Mouse (Mus musculus) myocyte (in vitro differentiated cells): ENCODE measurements at regions not wholly inside any gene's neighbourhood (a gene's known extent, or its start where the extent isn't known, plus 50 kb on each side); places are given as distances from the start of the nearest gene placed in this dataset.
A peak's percentile ranks its signal among the peaks of the same experiment; 100 is the strongest.

ENCODE experiments used
- H3K27me3 ChIP-seq: one replicate; pipeline ENCODE4 v1.6.1; 2011; ENCODE audit not compliant: control insufficient read depth, insufficient read depth, insufficient read length
- H3K36me3 ChIP-seq: one replicate; pipeline ENCODE4 v1.6.1; 2011; ENCODE audit not compliant: control insufficient read depth, insufficient read depth
- H3K4me2 ChIP-seq: one replicate; pipeline ENCODE4 v1.6.1; 2011; ENCODE audit warnings: low read depth, control low read depth
- H3K4me3 ChIP-seq: one replicate; pipeline ENCODE4 v1.5.1; 2011; ENCODE audit warnings: mild to moderate bottlenecking, control low read depth, moderate library complexity
- H3K79me2 ChIP-seq: one replicate; pipeline ENCODE4 v1.6.1; 2011; ENCODE audit not compliant: control insufficient read depth, insufficient read depth
- H3ac ChIP-seq: one replicate; pipeline ENCODE4 v1.6.1; 2011; ENCODE audit not compliant: control insufficient read depth, insufficient read length
- CEBPB ChIP-seq: IDR thresholded peaks from 2 replicates; pipeline ENCODE4 v1.6.1; 2011; ENCODE audit warnings: mild to moderate bottlenecking, moderate library complexity; ENCODE audit not compliant: poor library complexity, insufficient read depth, severe bottlenecking
- E2F4 ChIP-seq: IDR thresholded peaks from one replicate; pipeline ENCODE4 v1.6.1; 2011; ENCODE audit warnings: mild to moderate bottlenecking, control low read depth, moderate library complexity; ENCODE audit not compliant: insufficient read depth
- MAX ChIP-seq: IDR thresholded peaks from one replicate; pipeline ENCODE4 v1.6.1; 2011; ENCODE audit warnings: low read depth, mild to moderate bottlenecking, control low read depth
- MYOD1 ChIP-seq, 3 experiments: IDR thresholded peaks; one replicate each; pipeline ENCODE4 v1.6.1; 2011; ENCODE audit warnings: control low read depth in 2 of 3, low read depth in 2 of 3, mild to moderate bottlenecking in 2 of 3, moderate library complexity in 1 of 3; ENCODE audit not compliant: insufficient read length in 2 of 3, control insufficient read depth in 1 of 3
- MYOG ChIP-seq, 3 experiments: IDR thresholded peaks; one replicate each; pipeline ENCODE4 v1.6.1; 2011; ENCODE audit warnings: control low read depth in 2 of 3, low read depth in 2 of 3, mild to moderate bottlenecking in 2 of 3; ENCODE audit not compliant: insufficient read length in 2 of 3, control insufficient read depth in 1 of 3, insufficient read depth in 1 of 3
- POLR2A ChIP-seq: IDR thresholded peaks from one replicate; pipeline ENCODE4 v1.6.1; 2011; ENCODE audit warnings: low read depth, mild to moderate bottlenecking, control low read depth, moderate library complexity; ENCODE audit not compliant: insufficient read length
- POLR2AphosphoS2 ChIP-seq: IDR thresholded peaks from one replicate; pipeline ENCODE4 v1.6.1; 2011; ENCODE audit warnings: low read depth, control low read depth; ENCODE audit not compliant: insufficient read length
- REST ChIP-seq: IDR thresholded peaks from one replicate; pipeline ENCODE4 v1.6.1; 2011; ENCODE audit warnings: mild to moderate bottlenecking, control low read depth, moderate library complexity; ENCODE audit not compliant: insufficient read depth, insufficient read length
- SRF ChIP-seq: IDR thresholded peaks from one replicate; pipeline ENCODE4 v1.6.1; 2011; ENCODE audit warnings: low read depth; ENCODE audit not compliant: control insufficient read depth, insufficient read length
- TCF12 ChIP-seq: IDR thresholded peaks from one replicate; pipeline ENCODE4 v1.6.1; 2011; ENCODE audit warnings: mild to moderate bottlenecking, control low read depth; ENCODE audit not compliant: poor library complexity, insufficient read depth, severe bottlenecking
- TCF3 ChIP-seq: IDR thresholded peaks from one replicate; pipeline ENCODE4 v1.6.1; 2011; ENCODE audit warnings: low read depth, control low read depth; ENCODE audit not compliant: insufficient read length
- USF1 ChIP-seq: IDR thresholded peaks from one replicate; pipeline ENCODE4 v1.6.1; 2011; ENCODE audit warnings: low read depth, mild to moderate bottlenecking, control low read depth, moderate library complexity

DNA sequence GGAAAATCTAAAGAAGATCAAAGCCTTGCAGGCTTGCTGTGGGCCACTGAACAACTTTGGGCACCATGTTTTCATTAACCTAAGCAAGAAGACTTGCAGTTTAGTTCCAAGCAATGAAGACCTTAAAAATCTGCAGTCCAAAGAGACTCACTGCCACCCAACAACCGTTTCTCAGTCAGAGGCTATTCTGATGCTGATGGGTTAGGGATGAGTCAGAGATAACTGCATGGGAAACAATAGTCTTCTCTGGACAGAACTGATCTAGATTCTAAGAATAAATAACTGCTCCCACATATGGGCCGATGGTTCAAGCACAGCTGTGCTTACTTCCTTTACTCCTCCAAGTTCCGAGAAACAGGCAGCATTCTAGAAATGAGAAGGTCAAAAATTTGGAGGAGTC lies 485.0 kb upstream of the Tnp1 start:
- Histone ChIP-seq H3K27me3 (no peaks in the 10 kb centered on the region), H3ac (no peak overlapping the region), H3K4me3 (no peak overlapping the region), H3K79me2 (no peaks in the 10 kb centered on the region), H3K4me2 (no peak overlapping the region), H3K36me3 (no peaks in the 10 kb centered on the region)
- TF ChIP-seq MYOG (IDR thresholded peaks at IDR 0.05; ENCODE audit: control insufficient read depth in 1 of 3, insufficient read depth in 1 of 3, insufficient read length in 2 of 3, low read depth in 2 of 3) (no peak), TCF12 (no peak), E2F4 (no peak), POLR2A (no peak), CEBPB (no peak), MYOD1 (IDR thresholded peaks at IDR 0.05; ENCODE audit: control insufficient read depth in 1 of 3, insufficient read length in 2 of 3, low read depth in 2 of 3) (no peak), MAX (no peak), POLR2AphosphoS2 (no peak), REST (no peak), SRF (no peak), TCF3 (no peak), USF1 (no peak)

- Histone ChIP-seq H3K27me3 (no peaks in the 10 kb centered on the region), H3K79me2 (no peaks in the 10 kb centered on the region), H3ac (no peak overlapping the region), H3K4me2 (no peak overlapping the region), H3K4me3 (no peak overlapping the region), H3K36me3 (no peaks in the 10 kb centered on the region)
- peak; percentile 63 for TF ChIP-seq CEBPB
- no peak for TF ChIP-seq SRF
- TF ChIP-seq POLR2A, result no peak
Observed at GRCm38 (mm10) chr1:73495971-73496749, 480.5 kb upstream of the Tnp1 start.

GRCm38 (mm10) chr1:73481956-73482355 lies 466.2 kb upstream of the Tnp1 start:
- no peak overlapping the region for H3K4me3 ChIP-seq
- no peak for TF ChIP-seq REST
- TF ChIP-seq E2F4, result no peak
- no peak for TF ChIP-seq TCF3
- TF ChIP-seq SRF, result no peak
- TF ChIP-seq USF1, result no peak
- TF ChIP-seq MAX, result no peak
- no peak for TF ChIP-seq POLR2AphosphoS2
- no peak for TF ChIP-seq TCF12
- no peak for TF ChIP-seq POLR2A
- TF ChIP-seq MYOD1 (IDR thresholded peaks at IDR 0.05; ENCODE audit: control insufficient read depth in 1 of 3, insufficient read length in 2 of 3, low read depth in 2 of 3), result no peak
- no peak for TF ChIP-seq MYOG (IDR thresholded peaks at IDR 0.05; ENCODE audit: control insufficient read depth in 1 of 3, insufficient read depth in 1 of 3, insufficient read length in 2 of 3, low read depth in 2 of 3)
- no peak for TF ChIP-seq CEBPB
- no peak overlapping the region for H3ac ChIP-seq
- H3K4me2 ChIP-seq, result no peak overlapping the region
- no peaks in the 10 kb centered on the region for H3K36me3 ChIP-seq
- H3K27me3 ChIP-seq, result peaks cover 6% of the 10 kb centered on the region
- no peaks in the 10 kb centered on the region for H3K79me2 ChIP-seq

DNA sequence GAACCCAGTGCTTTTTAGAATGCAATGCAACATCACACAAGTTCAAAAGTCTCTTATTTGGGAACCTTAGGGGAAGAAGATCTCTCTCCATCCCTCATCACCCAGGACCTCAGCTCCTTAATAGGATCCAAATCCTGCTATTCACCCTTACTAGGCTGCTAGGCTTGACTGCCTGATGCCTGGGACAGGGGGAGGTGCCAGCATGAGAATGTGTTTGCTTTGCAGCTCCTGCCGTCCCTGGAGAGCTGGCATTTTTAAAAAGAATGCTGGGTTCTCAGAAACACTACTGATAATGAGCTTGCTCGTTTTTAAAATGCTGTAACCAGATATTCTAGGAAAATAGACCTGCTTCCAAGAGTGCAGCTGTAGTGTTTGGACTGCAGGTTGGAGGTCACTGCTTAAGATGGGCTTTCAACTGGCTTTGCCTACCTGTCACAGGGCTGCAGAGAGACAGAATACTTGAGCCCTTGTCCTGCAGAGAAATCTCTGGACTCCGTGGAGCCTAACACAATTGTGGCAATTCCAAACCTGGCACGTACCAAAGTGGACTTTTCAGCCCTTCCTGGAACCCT lies 463.7 kb upstream of the Tnp1 start:
- Histone ChIP-seq H3K79me2 (no peaks in the 10 kb centered on the region), H3K4me3 (no peak overlapping the region), H3K27me3 (peaks cover 6% of the 10 kb centered on the region), H3K36me3 (no peaks in the 10 kb centered on the region), H3ac (no peak overlapping the region), H3K4me2 (no peak overlapping the region)
- no peak for TF ChIP-seq USF1
- no peak for TF ChIP-seq SRF
- no peak for TF ChIP-seq POLR2A
- TF ChIP-seq CEBPB, result no peak
- TF ChIP-seq E2F4, result no peak
- TF ChIP-seq MYOD1 (IDR thresholded peaks at IDR 0.05; ENCODE audit: control insufficient read depth in 1 of 3, insufficient read length in 2 of 3, low read depth in 2 of 3), result no peak
- TF ChIP-seq TCF12, result no peak
- TF ChIP-seq POLR2AphosphoS2, result no peak
- no peak for TF ChIP-seq TCF3
- TF ChIP-seq MAX, result no peak
- no peak for TF ChIP-seq MYOG (IDR thresholded peaks at IDR 0.05; ENCODE audit: control insufficient read depth in 1 of 3, insufficient read depth in 1 of 3, insufficient read length in 2 of 3, low read depth in 2 of 3)
- no peak for TF ChIP-seq REST

DNA sequence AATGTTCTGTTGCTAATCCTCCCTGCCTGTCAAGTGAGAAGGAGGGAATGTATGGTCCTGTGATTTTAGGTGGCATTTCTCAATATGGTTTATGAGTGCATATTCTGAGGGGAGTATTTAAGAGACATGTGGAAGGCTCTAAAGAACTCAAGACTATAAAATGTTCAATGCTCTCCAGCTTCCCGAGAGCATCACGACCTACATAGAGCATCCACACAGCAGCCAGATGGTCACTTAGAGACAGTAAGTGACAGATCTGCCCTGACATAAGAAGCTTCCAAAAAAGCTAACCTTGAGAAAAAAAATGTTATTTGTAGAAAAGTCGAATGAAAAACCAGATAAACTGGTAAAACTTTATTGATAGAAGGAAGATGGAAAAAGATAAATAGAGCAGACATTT lies 444.9 kb upstream of the Tnp1 start:
- no peak for TF ChIP-seq USF1
- no peak for TF ChIP-seq REST
- no peak for TF ChIP-seq MYOD1 (IDR thresholded peaks at IDR 0.05; ENCODE audit: control insufficient read depth in 1 of 3, insufficient read length in 2 of 3, low read depth in 2 of 3)
- TF ChIP-seq SRF, result no peak
- no peak for TF ChIP-seq TCF3
- TF ChIP-seq MAX, result no peak
- no peak for TF ChIP-seq CEBPB
- no peak for TF ChIP-seq TCF12
- no peak for TF ChIP-seq E2F4
- no peak for TF ChIP-seq POLR2AphosphoS2
- TF ChIP-seq MYOG (IDR thresholded peaks at IDR 0.05; ENCODE audit: control insufficient read depth in 1 of 3, insufficient read depth in 1 of 3, insufficient read length in 2 of 3, low read depth in 2 of 3), result no peak
- TF ChIP-seq POLR2A, result no peak
- no peak overlapping the region for H3K4me2 ChIP-seq
- H3K79me2 ChIP-seq, result no peaks in the 10 kb centered on the region
- no peak overlapping the region for H3ac ChIP-seq
- H3K27me3 ChIP-seq, result no peaks in the 10 kb centered on the region
- H3K36me3 ChIP-seq, result no peaks in the 10 kb centered on the region
- no peak overlapping the region for H3K4me3 ChIP-seq
